Mouse (Mus musculus): Measurements from ENCODE around the gene Thumpd1.

Thumpd1 gene

GRCm38 (mm10) chr7:119670395-119670794 is 50.2 kb downstream of the Thumpd1 start:
- DNase-seq, result no peak

GRCm38 (mm10) chr7:119667893-119668292 is 52.7 kb downstream of the Thumpd1 start:
- DNase-seq, result no peak
